Mouse (Mus musculus) thymus, adult 2 months (tissue): ENCODE data around the gene Ankrd1. TPM values are rescaled to one million over a fixed set of nuclear protein-coding genes. Genes with fewer than 3 reads are reported as not detected.

Source experiments
- DNase-seq: peaks from one replicate; pipeline ENCODE4 v3.0.0; 2021
- H3K27ac ChIP-seq: fragments of 200-500 bp; 2 replicates; pipeline ENCODE4 v1.5.1; 2012; ENCODE audit warnings: low read length, control low read depth; ENCODE audit not compliant: control insufficient read depth, insufficient read depth
- H3K27me3 ChIP-seq: fragments of 200-500 bp; 2 replicates; pipeline ENCODE4 v1.6.1; 2012; ENCODE audit warnings: mild to moderate bottlenecking, low read length, moderate library complexity, mixed read lengths; ENCODE audit not compliant: control insufficient read depth, insufficient read depth
- H3K36me3 ChIP-seq: fragments of 200-500 bp; 2 replicates; pipeline ENCODE4 v1.6.1; 2012; ENCODE audit warnings: mild to moderate bottlenecking, low read length, moderate library complexity; ENCODE audit not compliant: control insufficient read depth, insufficient read depth
- H3K4me1 ChIP-seq: fragments of 200-500 bp; replicated peaks from 2 replicates; pipeline ENCODE4 v1.6.1; 2012; ENCODE audit warnings: low read length; ENCODE audit not compliant: control insufficient read depth, insufficient read depth
- H3K4me3 ChIP-seq: fragments of 200-500 bp; 2 replicates; pipeline ENCODE4 v1.5.1; 2012; ENCODE audit warnings: mild to moderate bottlenecking, low read length, control low read depth, moderate library complexity; ENCODE audit not compliant: control insufficient read depth, insufficient read depth
- CTCF ChIP-seq: fragments of 200-500 bp; IDR thresholded peaks from 2 replicates; pipeline ENCODE4 v1.5.1; 2012; ENCODE audit warnings: mild to moderate bottlenecking, control low read depth, low read length, moderate library complexity, borderline replicate concordance; ENCODE audit not compliant: control insufficient read depth, poor library complexity, insufficient read depth; ENCODE audit errors: extremely low read depth
- POLR2A ChIP-seq: fragments of 200-500 bp; IDR thresholded peaks from 2 replicates; pipeline ENCODE4 v1.6.1; 2012; ENCODE audit warnings: mild to moderate bottlenecking, low read length, control low read depth, moderate library complexity; ENCODE audit not compliant: control insufficient read depth, poor library complexity, insufficient read depth; ENCODE audit errors: extremely low read depth
- WGBS: fragments of 180-500 bp; shearing (Covaris S2); methylation state at CpG from one replicate; pipeline ENCODE4 v1.1.7; 2018; 5-methylcytosine and 5-hydroxymethylcytosine counted together
- polyA plus RNA-seq: library from polyadenylated mRNA; depleted of rRNA; stranded (reverse); fragments of >200 nt; gene quantifications from 2 replicates; pipeline ENCODE4 v1.2.3, GENCODE M21; 2012

Ankrd1 gene
- polyA plus RNA-seq, 1 experiment, result 7.7 TPM

DNA sequence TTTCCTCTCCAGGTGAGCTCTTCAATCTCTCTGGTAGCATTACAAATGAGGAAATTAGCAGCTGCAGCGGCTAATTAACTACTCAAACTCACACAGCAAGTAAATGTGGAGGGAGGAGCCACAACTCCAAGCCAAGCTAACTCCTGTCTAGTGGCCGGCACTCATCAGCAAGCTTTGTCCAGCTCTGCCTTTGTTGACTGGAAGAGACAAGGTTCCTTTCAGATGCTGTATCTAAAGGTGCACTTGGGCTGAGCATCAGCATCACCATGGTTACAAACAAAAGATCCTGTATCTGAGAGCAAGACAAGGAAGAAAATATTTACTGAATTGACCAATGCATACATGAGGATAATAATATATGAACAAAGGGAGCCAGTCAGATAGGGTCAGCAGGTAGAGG lies 10.3 kb upstream of the Ankrd1 start:
- no peak for TF ChIP-seq POLR2A
- TF ChIP-seq CTCF, result no peak
- Histone ChIP-seq H3K36me3 (no peaks in the 10 kb centered on the region), H3K27me3 (no peaks in the 10 kb centered on the region), H3K4me1 (no peaks in the 10 kb centered on the region; the same call in 1 of the 2 replicates), H3K27ac (no peak overlapping the region), H3K4me3 (no peak overlapping the region)
- no peak for DNase-seq
- 42% methylated on average over 2 of the region's 2 CpGs for WGBS

DNA sequence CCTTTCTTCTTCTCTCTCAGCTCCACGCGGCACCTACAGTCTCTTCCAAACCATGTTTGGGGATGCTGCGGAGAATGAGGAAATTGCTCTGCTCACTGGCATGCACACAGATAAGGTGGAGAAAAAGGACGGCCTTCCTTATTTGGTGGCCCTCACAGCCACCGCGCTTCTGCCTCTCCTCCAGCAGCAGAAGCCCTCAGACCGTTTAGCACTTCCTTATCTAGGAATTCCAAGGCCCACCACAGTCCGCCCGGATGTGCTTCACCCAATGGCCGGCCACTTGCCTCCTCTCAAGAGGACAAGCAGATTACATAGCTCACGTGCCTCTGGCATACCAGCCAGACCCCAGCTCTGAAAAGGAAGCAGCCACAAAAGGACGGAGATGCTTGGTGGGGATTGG lies 9.7 kb upstream of the Ankrd1 start:
- 7% methylated on average over 12 of the region's 12 CpGs for WGBS
- no peak overlapping the region for H3K4me3 ChIP-seq

DNA sequence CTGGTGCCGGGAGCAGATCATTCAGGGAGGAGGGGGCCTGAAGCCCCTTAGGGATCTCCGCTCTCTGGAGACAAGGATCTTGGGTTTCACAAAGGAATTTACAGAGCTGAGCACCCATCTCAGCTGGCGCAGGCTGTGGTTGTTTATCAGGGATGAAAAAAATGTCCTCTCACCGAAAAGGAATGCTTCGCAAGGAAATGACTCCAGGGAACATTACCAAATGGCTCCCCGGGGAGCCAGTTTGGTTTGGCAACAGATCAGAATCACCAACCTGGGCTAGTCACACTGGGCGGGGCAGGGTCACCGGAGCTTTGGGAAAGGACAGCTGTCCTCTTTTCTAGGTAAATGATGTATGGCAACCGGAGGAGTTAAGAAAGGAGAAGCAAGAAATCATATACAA lies 9.3 kb upstream of the Ankrd1 start:
- Histone ChIP-seq H3K27me3 (no peaks in the 10 kb centered on the region), H3K4me3 (no peak overlapping the region), H3K36me3 (no peaks in the 10 kb centered on the region), H3K4me1 (no peaks in the 10 kb centered on the region; the same call in 1 of the 2 replicates), H3K27ac (no peak overlapping the region)
- 46% methylated on average over 9 of the region's 9 CpGs for WGBS
- no peak for DNase-seq
- TF ChIP-seq POLR2A (no peak), CTCF (no peak)

More for the DNA sequence above, 9.7 kb upstream of the Ankrd1 start:
- H3K27me3 ChIP-seq, result no peaks in the 10 kb centered on the region
- H3K36me3 ChIP-seq, result no peaks in the 10 kb centered on the region
- no peaks in the 10 kb centered on the region; the same call in 1 of the 2 replicates for H3K4me1 ChIP-seq
- no peak for TF ChIP-seq CTCF
- TF ChIP-seq POLR2A, result no peak
- no peak for DNase-seq
- no peak overlapping the region for H3K27ac ChIP-seq

DNA sequence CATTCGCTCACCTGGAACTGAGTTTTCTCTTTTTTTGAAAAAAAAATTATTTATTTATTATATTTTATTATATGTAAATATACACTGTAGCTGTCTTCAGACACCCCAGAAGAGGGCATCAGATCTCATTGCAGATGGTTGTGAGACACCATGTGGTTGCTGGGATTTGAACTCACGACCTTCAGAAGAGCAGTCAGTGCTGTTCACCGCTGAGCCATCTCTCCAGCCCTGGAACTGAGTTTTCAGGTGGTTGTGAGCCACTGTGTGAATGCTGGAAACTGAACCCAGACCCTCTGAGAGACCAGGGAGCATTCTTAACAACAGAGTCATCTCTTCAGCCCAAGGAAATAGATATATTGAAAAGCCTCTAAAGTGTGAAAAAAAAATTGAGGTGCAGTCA lies 8.5 kb upstream of the Ankrd1 start:
- no peak for DNase-seq
- Histone ChIP-seq H3K4me3 (no peak overlapping the region), H3K4me1 (no peaks in the 10 kb centered on the region; the same call in 1 of the 2 replicates), H3K27ac (no peak overlapping the region), H3K36me3 (no peaks in the 10 kb centered on the region), H3K27me3 (no peaks in the 10 kb centered on the region)
- 97% methylated on average over 3 of the region's 3 CpGs for WGBS
- TF ChIP-seq POLR2A, result no peak
- no peak for TF ChIP-seq CTCF

DNA sequence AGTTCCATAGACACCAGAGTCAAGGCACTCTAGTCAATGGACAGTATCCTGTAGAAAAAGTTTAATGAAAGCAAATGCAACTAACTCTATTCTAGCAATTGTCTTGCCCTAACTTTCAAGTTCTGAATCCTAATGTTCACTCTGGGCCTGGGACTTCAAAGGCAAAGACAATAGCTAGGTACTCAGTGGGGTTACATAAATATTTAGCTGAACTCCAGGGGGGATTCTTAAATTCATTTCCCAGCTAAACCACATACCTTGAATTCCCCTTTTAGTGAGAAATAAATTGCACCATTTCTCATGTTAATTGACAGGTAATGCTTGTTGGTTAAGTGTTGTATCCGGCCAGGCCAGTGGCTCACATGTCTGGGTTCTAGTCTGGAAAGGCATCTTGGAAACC lies 4.3 kb upstream of the Ankrd1 start:
- Histone ChIP-seq H3K36me3 (no peaks in the 10 kb centered on the region), H3K27me3 (no peaks in the 10 kb centered on the region), H3K4me3 (no peak overlapping the region), H3K27ac (no peak overlapping the region), H3K4me1 (no peaks in the 10 kb centered on the region)
- no peak for DNase-seq
- 85% methylated on average over 1 of the region's 1 CpGs for WGBS
- no peak for TF ChIP-seq CTCF
- no peak for TF ChIP-seq POLR2A

DNA sequence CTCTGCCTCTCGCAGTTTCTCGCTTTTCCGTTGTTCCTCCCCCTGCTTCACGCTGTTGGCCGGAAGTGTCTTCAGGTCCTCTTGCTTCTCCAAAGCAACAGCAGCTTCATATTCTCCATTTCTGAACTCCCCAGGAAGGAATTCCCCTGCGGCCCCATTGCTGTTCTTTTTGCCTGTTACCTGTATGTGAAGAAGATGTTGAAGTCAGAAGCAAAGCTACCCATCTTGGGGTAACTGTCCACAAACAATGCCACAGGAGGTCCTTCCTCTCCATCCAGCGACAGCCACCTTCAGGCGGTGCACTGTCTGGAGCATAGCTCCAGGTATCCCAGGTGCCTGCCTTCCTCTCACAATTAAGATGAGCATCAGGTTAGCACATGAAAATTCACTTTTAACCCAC lies 680 bp downstream of the Ankrd1 start:
- TF ChIP-seq CTCF (no peak), POLR2A (no peak)
- Histone ChIP-seq H3K27me3 (no peaks in the 10 kb centered on the region), H3K27ac (no peak overlapping the region), H3K4me3 (no peak overlapping the region), H3K4me1 (no peaks in the 10 kb centered on the region), H3K36me3 (no peaks in the 10 kb centered on the region)
- DNase-seq, result no peak
- WGBS, result 95% methylated on average over 8 of the region's 8 CpGs

DNA sequence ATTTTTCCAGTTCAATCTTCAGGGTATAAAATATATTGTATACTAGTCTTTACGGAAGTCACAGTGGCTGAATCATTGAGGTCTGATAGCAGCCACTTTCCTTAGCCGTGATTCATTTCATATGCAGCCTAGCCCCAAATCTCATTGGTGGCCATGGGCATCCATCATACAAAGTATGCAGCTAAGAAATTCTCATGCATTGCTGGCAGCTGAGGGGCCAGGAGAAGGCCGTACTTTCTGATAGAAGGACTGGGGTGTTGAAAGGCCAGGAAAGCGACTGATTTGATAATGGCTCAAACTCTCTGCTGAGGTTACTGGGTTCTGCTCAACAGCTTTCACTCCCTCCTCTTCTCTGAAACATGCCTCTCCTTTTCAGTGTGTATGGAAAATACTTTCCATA lies 3.7 kb downstream of the Ankrd1 start:
- WGBS, result 93% methylated on average over 4 of the region's 4 CpGs
- Histone ChIP-seq H3K27me3 (no peaks in the 10 kb centered on the region), H3K36me3 (no peaks in the 10 kb centered on the region), H3K4me3 (no peak overlapping the region), H3K4me1 (no peaks in the 10 kb centered on the region), H3K27ac (no peak overlapping the region)
- TF ChIP-seq CTCF, result no peak
- no peak for TF ChIP-seq POLR2A
- DNase-seq, result no peak
